Mouse (Mus musculus) adrenal gland, adult (tissue): Measurements from ENCODE around the gene Adgrf3.
A peak's percentile ranks its signal among the peaks of the same experiment; 100 is the strongest.
"Not testable (repeated sequence)": the region's sequence is repeated elsewhere in the genome, so short reads cannot be mapped to it uniquely, and the experiment has no call there.

Experiments used
- DNase-seq, 2 experiments: peaks; one replicate each; pipeline ENCODE4 v3.0.0; 2022 to 2023; ENCODE audit warnings: low spot score in 1 of 2; ENCODE audit not compliant: inconsistent age in 2 of 2

The Adgrf3 gene

GRCm38 (mm10) chr5:30205493-30205892 is at the start of gene Adgrf3:
Adgrf3 (minus strand) TSS chr5:30205722.
- no peak for DNase-seq

- DNase-seq, result no peak
Measured at GRCm38 (mm10) chr5:30247666-30248065, 42.1 kb upstream of the Adgrf3 start.

- no peak for DNase-seq
Measured at GRCm38 (mm10) chr5:30245861-30246416, 40.4 kb upstream of the Adgrf3 start.

GRCm38 (mm10) chr5:30243741-30244140 is 38.2 kb upstream of the Adgrf3 start:
- peak; percentile 13 to 48 for DNase-seq

GRCm38 (mm10) chr5:30242410-30242809 is 36.9 kb upstream of the Adgrf3 start:
- peak in 1 of 2 experiments; percentile 64 for DNase-seq

- no peak for DNase-seq
Measured at GRCm38 (mm10) chr5:30240552-30240951, 35.0 kb upstream of the Adgrf3 start.

GRCm38 (mm10) chr5:30238533-30238932 is 33.0 kb upstream of the Adgrf3 start:
- no peak for DNase-seq

- DNase-seq, result no peak
Measured at GRCm38 (mm10) chr5:30235641-30236126, 30.2 kb upstream of the Adgrf3 start.

- DNase-seq, result peak in 1 of 2 experiments; percentile 55
Measured at GRCm38 (mm10) chr5:30233979-30234378, 28.5 kb upstream of the Adgrf3 start.

GRCm38 (mm10) chr5:30233042-30233441 is 27.5 kb upstream of the Adgrf3 start:
- peak; percentile 17 to 72 for DNase-seq

GRCm38 (mm10) chr5:30232271-30232971 is 26.9 kb upstream of the Adgrf3 start, which contains the start of gene Selenoi:
Selenoi (plus strand) TSS chr5:30232581.
- peak; percentile 99 to 100 for DNase-seq

- no peak for DNase-seq
Measured at GRCm38 (mm10) chr5:30231891-30232270, 26.4 kb upstream of the Adgrf3 start.

GRCm38 (mm10) chr5:30230901-30231300 is 25.4 kb upstream of the Adgrf3 start:
- no peak for DNase-seq

GRCm38 (mm10) chr5:30222681-30223080 is 17.2 kb upstream of the Adgrf3 start:
- peak in 1 of 2 experiments; percentile 62 for DNase-seq

GRCm38 (mm10) chr5:30220666-30221065 is 15.1 kb upstream of the Adgrf3 start:
- DNase-seq, result no peak

- DNase-seq, result no peak
Measured at GRCm38 (mm10) chr5:30219715-30220114, 14.2 kb upstream of the Adgrf3 start.

GRCm38 (mm10) chr5:30215970-30216369 is 10.4 kb upstream of the Adgrf3 start:
- no peak for DNase-seq

- DNase-seq, result peak; percentile 44 to 86
Measured at GRCm38 (mm10) chr5:30214889-30215288, 9.4 kb upstream of the Adgrf3 start.

- not testable (repeated sequence) for DNase-seq
Measured at GRCm38 (mm10) chr5:30210758-30211157, 5.2 kb upstream of the Adgrf3 start.

GRCm38 (mm10) chr5:30207276-30207675 is 1.8 kb upstream of the Adgrf3 start:
- DNase-seq, result peak; percentile 29 to 59

GRCm38 (mm10) chr5:30205034-30205433 is 488 bp downstream of the Adgrf3 start:
- DNase-seq, result no peak

GRCm38 (mm10) chr5:30204441-30204840 is 1.1 kb downstream of the Adgrf3 start:
- no peak for DNase-seq
